Mouse (Mus musculus): ENCODE measurements at regions not wholly inside any gene's neighbourhood (a gene's known extent, or its start where the extent isn't known, plus 50 kb on each side); places are given as distances from the start of the nearest gene placed in this dataset.

DNA sequence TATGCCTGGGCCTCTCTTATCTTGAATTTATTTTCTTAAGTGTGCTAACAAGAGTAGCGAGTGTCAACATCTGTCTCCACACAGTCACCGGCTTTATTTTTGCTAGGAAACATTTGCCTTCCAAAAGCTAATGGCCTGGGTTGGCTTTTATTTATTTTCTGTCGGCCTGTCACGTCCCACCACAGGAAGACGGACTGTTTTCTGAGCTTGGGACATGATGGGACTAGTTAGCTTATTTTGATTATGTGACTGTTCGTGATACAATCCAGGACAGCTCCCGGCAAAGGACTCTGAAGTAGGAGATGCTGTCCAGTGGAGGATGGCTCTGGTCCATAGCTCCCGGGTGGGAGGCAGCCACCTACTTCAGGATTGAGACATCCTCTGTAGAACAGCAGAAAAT lies 372.5 kb downstream of the Wdr11 start:
- no peaks in the 10 kb centered on the region for H3K4me1 ChIP-seq (ENCODE audit: control insufficient read depth, insufficient read depth, low read length)
- no peak overlapping the region for H3K4me3 ChIP-seq (ENCODE audit: insufficient read depth, low read length)
- no peak overlapping the region for H3K27ac ChIP-seq (ENCODE audit: insufficient read depth, low read length)
- no peak for TF ChIP-seq POLR2A (IDR thresholded peaks at IDR 0.05; ENCODE audit: extremely low read depth, insufficient read depth, low read length)
- no peak for TF ChIP-seq CTCF (IDR thresholded peaks at IDR 0.05; ENCODE audit: extremely low read depth, insufficient read depth, low read length)

DNA sequence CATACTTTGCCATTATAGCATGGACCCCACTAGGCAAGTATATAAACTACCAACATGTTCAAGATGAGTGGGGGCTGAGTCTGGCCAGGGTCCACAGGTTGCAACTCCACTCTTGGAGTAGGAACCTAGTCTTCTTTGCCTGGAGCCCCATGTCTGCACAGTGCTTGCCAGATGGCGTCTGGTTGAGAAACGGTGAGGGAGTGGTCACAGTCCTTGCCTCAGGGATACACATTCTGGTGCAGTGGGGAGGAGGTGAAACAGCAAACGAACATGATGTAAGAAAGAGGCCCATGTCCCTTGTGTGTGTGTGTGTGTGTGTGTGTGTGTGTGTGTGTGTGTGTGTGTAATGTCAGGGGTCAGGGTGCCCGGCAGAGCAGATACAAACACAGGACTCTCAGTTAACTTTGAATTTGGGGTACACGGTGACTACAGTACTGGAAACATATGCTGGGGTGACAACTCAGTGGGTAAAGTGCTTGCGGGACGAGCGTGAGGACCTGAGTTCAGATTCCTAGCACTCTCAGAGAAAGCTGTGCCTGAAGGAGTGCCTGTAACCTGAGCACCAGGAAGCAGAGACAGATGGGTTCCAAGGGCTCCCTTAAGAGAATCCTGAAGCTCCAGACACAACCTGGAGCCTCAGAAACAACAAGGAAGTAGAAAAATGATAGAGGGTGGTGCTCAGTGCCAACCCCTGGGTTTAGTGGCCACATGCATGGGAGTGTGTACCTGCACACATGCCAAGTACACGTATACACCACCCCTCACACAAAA lies 373.8 kb downstream of the Wdr11 start:
- no peaks in the 10 kb centered on the region for H3K4me1 ChIP-seq (ENCODE audit: control insufficient read depth, insufficient read depth, low read length)
- H3K4me3 ChIP-seq (ENCODE audit: insufficient read depth, low read length): no peak overlapping the region
- TF ChIP-seq CTCF (IDR thresholded peaks at IDR 0.05; ENCODE audit: extremely low read depth, insufficient read depth, low read length) (no peak), POLR2A (IDR thresholded peaks at IDR 0.05; ENCODE audit: extremely low read depth, insufficient read depth, low read length) (no peak)
- no peak overlapping the region for H3K27ac ChIP-seq (ENCODE audit: insufficient read depth, low read length)

DNA sequence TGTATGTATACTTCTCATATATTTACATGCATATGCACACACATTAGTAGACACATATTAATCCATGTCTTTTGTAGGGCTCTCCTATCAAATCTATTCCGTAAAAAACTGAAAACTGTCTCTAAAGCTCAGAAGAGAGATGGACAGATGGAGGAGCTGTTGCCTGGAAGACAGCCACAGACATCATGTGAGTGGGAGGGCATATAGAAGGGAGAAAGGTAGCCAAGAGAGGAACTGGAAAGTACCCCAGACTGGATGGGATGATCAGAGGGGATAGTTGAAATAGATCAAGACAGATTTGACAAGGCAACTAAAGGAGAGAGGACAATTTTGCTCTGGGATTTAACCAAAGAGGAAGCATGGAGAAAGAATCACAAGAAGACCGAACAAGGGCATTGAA lies 375.1 kb downstream of the Wdr11 start:
- Histone ChIP-seq H3K4me3 (ENCODE audit: insufficient read depth, low read length) (no peak overlapping the region), H3K27ac (ENCODE audit: insufficient read depth, low read length) (no peak overlapping the region), H3K4me1 (ENCODE audit: control insufficient read depth, insufficient read depth, low read length) (no peaks in the 10 kb centered on the region)
- TF ChIP-seq POLR2A (IDR thresholded peaks at IDR 0.05; ENCODE audit: extremely low read depth, insufficient read depth, low read length) (no peak), CTCF (IDR thresholded peaks at IDR 0.05; ENCODE audit: extremely low read depth, insufficient read depth, low read length) (no peak)

DNA sequence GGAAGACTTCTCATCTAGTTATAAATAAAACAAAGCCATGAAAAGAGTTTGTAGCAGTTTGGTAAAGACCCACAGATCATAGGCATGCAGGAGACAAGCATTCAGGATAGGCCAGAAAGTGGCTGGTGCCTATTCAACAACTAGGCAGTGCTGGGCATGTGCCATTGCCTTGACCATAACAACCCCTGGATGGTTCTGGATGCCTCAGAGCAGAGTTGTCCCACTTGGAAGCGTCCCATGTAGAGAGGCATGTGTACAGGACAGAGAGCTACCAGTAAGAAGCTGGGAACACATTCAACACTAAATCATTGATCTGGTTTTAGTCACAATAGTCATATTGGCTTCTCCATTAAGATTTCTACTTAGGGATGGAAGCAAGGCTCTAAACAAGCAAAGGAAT lies 378.5 kb downstream of the Wdr11 start:
- Histone ChIP-seq H3K4me3 (ENCODE audit: insufficient read depth, low read length) (no peak overlapping the region), H3K4me1 (ENCODE audit: control insufficient read depth, insufficient read depth, low read length) (no peaks in the 10 kb centered on the region), H3K27ac (ENCODE audit: insufficient read depth, low read length) (no peak overlapping the region)
- TF ChIP-seq CTCF (IDR thresholded peaks at IDR 0.05; ENCODE audit: extremely low read depth, insufficient read depth, low read length) (no peak), POLR2A (IDR thresholded peaks at IDR 0.05; ENCODE audit: extremely low read depth, insufficient read depth, low read length) (no peak)

DNA sequence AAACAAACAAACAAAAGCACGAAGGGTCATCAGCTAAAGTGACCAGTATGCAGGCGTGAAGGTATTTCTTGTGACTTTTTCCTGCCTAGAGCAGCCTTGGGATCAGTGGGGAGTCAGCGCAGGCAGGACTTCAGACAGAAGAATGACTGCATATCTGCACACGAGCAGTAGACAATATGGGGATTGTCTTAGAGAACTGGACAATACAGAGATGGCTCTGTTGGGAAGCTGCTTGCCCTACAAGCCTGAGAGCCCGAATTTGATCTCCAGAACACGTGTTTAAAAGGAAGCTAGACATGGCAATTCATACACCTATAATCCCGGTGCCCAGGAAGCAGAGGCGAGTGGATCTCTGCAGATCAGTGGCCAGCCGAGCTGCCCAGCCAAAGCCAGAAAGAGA lies 382.5 kb downstream of the Wdr11 start:
- Histone ChIP-seq H3K4me1 (ENCODE audit: control insufficient read depth, insufficient read depth, low read length) (peaks cover 2% of the 10 kb centered on the region; the same call in 1 of the 2 replicates), H3K27ac (ENCODE audit: insufficient read depth, low read length) (no peak overlapping the region; the same call in 1 of the 2 replicates)

DNA sequence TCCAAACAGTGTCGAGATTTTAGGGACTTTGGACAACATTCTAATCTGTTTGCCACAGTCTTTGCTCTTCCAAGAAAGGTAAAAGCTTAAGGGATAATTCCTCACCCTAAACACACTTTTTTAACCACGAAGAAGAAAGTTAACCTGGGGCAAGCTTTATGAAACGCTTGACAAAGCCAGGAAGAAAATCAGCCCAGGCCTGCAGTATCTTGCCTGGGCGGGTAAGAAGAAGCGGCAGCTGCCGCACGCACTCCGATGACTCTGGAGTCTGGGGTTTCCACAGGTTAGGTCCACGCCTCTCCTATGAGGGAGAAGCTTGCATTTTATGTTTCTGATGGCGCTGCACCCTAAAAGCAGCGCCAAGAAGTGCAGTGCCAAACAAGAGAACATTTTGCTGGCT lies 383.2 kb downstream of the Wdr11 start:
- no peak overlapping the region for H3K27ac ChIP-seq (ENCODE audit: insufficient read depth, low read length)
- no peak overlapping the region for H3K4me3 ChIP-seq (ENCODE audit: insufficient read depth, low read length)
- TF ChIP-seq POLR2A (IDR thresholded peaks at IDR 0.05; ENCODE audit: extremely low read depth, insufficient read depth, low read length): no peak
- TF ChIP-seq CTCF (IDR thresholded peaks at IDR 0.05; ENCODE audit: extremely low read depth, insufficient read depth, low read length): no peak
- H3K4me1 ChIP-seq (ENCODE audit: control insufficient read depth, insufficient read depth, low read length): peaks cover 2% of the 10 kb centered on the region; the same call in 1 of the 2 replicates

More for the DNA sequence above, 382.5 kb downstream of the Wdr11 start:
- TF ChIP-seq POLR2A (IDR thresholded peaks at IDR 0.05; ENCODE audit: extremely low read depth, insufficient read depth, low read length): no peak
- TF ChIP-seq CTCF (IDR thresholded peaks at IDR 0.05; ENCODE audit: extremely low read depth, insufficient read depth, low read length): no peak
- no peak overlapping the region for H3K4me3 ChIP-seq (ENCODE audit: insufficient read depth, low read length)

DNA sequence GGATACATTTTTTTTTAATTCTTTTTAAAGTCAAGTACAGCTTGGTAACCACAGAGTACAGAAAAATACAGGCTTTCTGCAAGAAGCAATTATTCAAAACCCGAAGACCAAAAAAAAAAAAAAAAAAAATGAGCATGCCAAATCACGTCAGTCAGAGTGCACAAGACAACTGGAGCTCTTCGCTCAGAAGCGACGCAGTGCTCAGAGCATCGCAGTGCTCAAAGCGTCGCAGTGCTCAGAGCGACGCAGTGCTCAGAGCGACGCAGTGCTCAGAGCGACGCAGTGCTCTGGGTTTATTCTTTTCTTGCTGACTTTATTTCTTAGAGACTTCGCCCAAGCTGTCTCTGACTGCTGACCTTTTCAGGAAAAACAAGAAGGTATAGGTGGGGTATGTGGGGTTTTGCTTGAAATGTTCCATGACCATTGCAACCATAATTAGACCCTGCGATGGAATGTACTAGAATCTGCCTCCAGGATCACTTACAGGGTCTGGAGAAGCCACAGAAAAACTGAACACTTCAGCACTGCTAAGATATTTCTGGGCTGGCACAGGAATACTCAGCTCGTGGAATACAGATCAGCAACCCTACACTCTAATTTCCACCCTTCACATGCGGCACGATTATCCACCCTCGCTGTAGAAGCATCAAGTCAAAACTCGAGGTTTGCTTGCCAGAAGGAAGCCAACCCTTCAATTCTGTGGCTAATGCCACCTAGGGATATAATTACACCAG lies 384.3 kb downstream of the Wdr11 start:
- TF ChIP-seq CTCF (IDR thresholded peaks at IDR 0.05; ENCODE audit: extremely low read depth, insufficient read depth, low read length): no peak
- TF ChIP-seq POLR2A (IDR thresholded peaks at IDR 0.05; ENCODE audit: extremely low read depth, insufficient read depth, low read length): 0 out of 2 replicates have a peak, but pooled peaks have one; percentile 38
- no peak overlapping the region for H3K27ac ChIP-seq (ENCODE audit: insufficient read depth, low read length)
- no peak overlapping the region for H3K4me3 ChIP-seq (ENCODE audit: insufficient read depth, low read length)
- peaks cover 2% of the 10 kb centered on the region; the same call in 1 of the 2 replicates for H3K4me1 ChIP-seq (ENCODE audit: control insufficient read depth, insufficient read depth, low read length)

DNA sequence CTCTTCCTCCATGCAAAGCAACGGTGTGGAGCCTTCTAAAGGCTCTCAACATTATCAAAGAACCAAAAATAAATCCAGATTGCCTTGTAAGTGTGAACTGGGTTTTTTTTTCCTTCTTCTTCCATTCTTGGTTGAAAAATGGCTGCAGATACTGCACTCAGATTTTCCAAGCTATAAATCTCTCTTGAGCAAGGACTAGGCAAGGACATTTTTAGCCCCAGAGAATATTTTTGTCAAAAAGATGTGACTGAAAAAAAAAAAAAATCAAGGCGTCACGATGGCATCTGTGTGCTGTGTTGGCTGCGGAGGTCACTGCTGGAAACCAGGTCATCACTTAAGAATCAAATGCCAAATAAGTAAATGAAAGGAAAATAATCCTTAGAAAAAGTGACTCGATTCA lies 386.9 kb downstream of the Wdr11 start:
- Histone ChIP-seq H3K27ac (ENCODE audit: insufficient read depth, low read length) (no peak overlapping the region), H3K4me1 (ENCODE audit: control insufficient read depth, insufficient read depth, low read length) (peaks cover 2% of the 10 kb centered on the region; the same call in 1 of the 2 replicates), H3K4me3 (ENCODE audit: insufficient read depth, low read length) (no peak overlapping the region)
- TF ChIP-seq CTCF (IDR thresholded peaks at IDR 0.05; ENCODE audit: extremely low read depth, insufficient read depth, low read length): no peak
- no peak for TF ChIP-seq POLR2A (IDR thresholded peaks at IDR 0.05; ENCODE audit: extremely low read depth, insufficient read depth, low read length)

DNA sequence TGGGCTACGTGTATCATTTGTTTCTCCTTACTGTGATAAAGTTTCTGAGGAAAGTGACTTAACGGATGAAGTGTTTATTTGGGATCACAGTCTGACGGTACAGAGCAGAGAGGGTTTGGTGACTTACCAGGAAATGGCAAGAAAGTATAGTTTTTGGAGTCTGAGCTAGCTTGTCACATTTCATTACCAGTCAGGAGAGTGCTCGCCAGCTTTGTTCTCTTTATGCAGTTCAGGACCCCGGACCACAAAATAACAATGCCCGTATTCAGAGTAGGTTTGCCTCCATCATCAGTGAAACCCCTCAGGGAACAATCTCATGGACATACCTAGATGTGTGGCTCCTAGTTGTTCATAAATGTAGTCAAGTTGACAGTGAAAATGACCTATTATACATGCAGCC lies 387.7 kb downstream of the Wdr11 start:
- no peak overlapping the region for H3K27ac ChIP-seq (ENCODE audit: insufficient read depth, low read length)
- no peak for TF ChIP-seq CTCF (IDR thresholded peaks at IDR 0.05; ENCODE audit: extremely low read depth, insufficient read depth, low read length)
- no peak for TF ChIP-seq POLR2A (IDR thresholded peaks at IDR 0.05; ENCODE audit: extremely low read depth, insufficient read depth, low read length)
- peaks cover 2% of the 10 kb centered on the region; the same call in 1 of the 2 replicates for H3K4me1 ChIP-seq (ENCODE audit: control insufficient read depth, insufficient read depth, low read length)
- H3K4me3 ChIP-seq (ENCODE audit: insufficient read depth, low read length): no peak overlapping the region

All from cortical plate, adult 2 months (tissue).